ENCODE assay signal across 25 mouse cellular contexts in genomic region chr9:90757175-90757574, GRCm38 (mm10).
DNase-seq lines count a peak whose midpoint lies in the region; ATAC-seq and TF ChIP-seq lines count a peak whose summit lies in the region.
"Had no signal": no experiment of that assay in that cellular context is flagged by ENCODE, and none has a peak within 500 bp of the region (broad histone marks: within the 10 kb centered on the region; RNA-seq: fewer than 3 reads in every experiment).

No protein-coding gene starts in this region.

- WGBS in forebrain, embryonic 14.5 days: 13% methylated on average over 3 of the region's 3 CpGs
- 31% methylated on average over 3 of the region's 3 CpGs for WGBS in forebrain, embryonic 10.5 days
- whole genome bisulfite sequencing in midbrain, postnatal 0 days: 17% methylated on average over 3 of the region's 3 CpGs
- 5% methylated on average over 3 of the region's 3 CpGs for WGBS in midbrain, embryonic 13.5 days

- no peak for TF ChIP-seq CTCF in midbrain, postnatal 0 days (IDR thresholded peaks at IDR 0.05)
- TF ChIP-seq CTCF in brain, embryonic 14.5 days (IDR thresholded peaks at IDR 0.05; ENCODE audit: borderline replicate concordance, extremely low read depth, insufficient read depth, insufficient read length): no peak

- no peak overlapping the region for H3K4me3 ChIP-seq in forebrain, embryonic 14.5 days (ENCODE audit: low read depth, low read length)
- no peak overlapping the region for H3K4me3 ChIP-seq in forebrain, embryonic 10.5 days
- no peak overlapping the region for H3K4me3 ChIP-seq in midbrain, postnatal 0 days (ENCODE audit: low read depth, low read length)
- H3K4me3 ChIP-seq in midbrain, embryonic 13.5 days (replicated peaks): no peak overlapping the region
- H3K4me3 ChIP-seq: embryonic facial prominence, embryonic 10.5 days; embryonic facial prominence, embryonic 13.5 days; erythroblast, embryonic 14.5 days; heart, embryonic 12.5 days; heart, embryonic 15.5 days; hindbrain, embryonic 10.5 days; hindbrain, embryonic 13.5 days had no signal

- ATAC-seq in forebrain, embryonic 14.5 days: no peak
- no peak for ATAC-seq in midbrain, postnatal 0 days (ENCODE audit: low FRiP score)
- no peak for ATAC-seq in midbrain, embryonic 13.5 days
- ATAC-seq: activated CD4-positive, CD25-positive, alpha-beta regulatory T cell, adult 4 months; hindbrain, embryonic 16.5 days had no signal

- DNase-seq in embryo, embryonic 10 days (ENCODE audit: low spot score): peak; percentile 12
- DNase-seq in embryo, embryonic 9.5 days (ENCODE audit: extremely low spot score): no peak
- peak; percentile 19 for DNase-seq in forebrain, embryonic 14.5 days (ENCODE audit: low spot score)
- no peak for DNase-seq in forebrain, embryonic 10.5 days (ENCODE audit: extremely low spot score, low spot score)
- DNase-seq in midbrain, postnatal 0 days (ENCODE audit: low spot score): peak; percentile 3
- DNase-seq in brain, embryonic 14.5 days (ENCODE audit: low read depth): peak; percentile 29
- DNase-seq: adrenal gland, adult 8-10 months; adrenal gland, postnatal 25 days; cerebellum, adult 18-20 months; cerebellum, adult 9-10 months; cerebellum, postnatal 14 days; gastrocnemius, postnatal 25 days; heart, adult 18-20 months; heart, postnatal 10 days; heart, postnatal 36 days had no signal

- no peak for TF ChIP-seq POLR2A in brain, embryonic 14.5 days (IDR thresholded peaks at IDR 0.05; ENCODE audit: borderline replicate concordance, extremely low read depth, insufficient read depth, insufficient read length, poor library complexity, severe bottlenecking)

- no peaks in the 10 kb centered on the region for H3K27me3 ChIP-seq in forebrain, embryonic 14.5 days (replicated peaks; ENCODE audit: control insufficient read depth, insufficient read depth, low read length)
- H3K27me3 ChIP-seq in forebrain, embryonic 10.5 days (ENCODE audit: poor library complexity, severe bottlenecking): no peaks in the 10 kb centered on the region
- H3K27me3 ChIP-seq in midbrain, postnatal 0 days (ENCODE audit: insufficient read depth, low read length): no peaks in the 10 kb centered on the region
- H3K27me3 ChIP-seq in midbrain, embryonic 13.5 days: no peaks in the 10 kb centered on the region
- H3K27me3 ChIP-seq: embryonic facial prominence, embryonic 13.5 days; heart, embryonic 12.5 days; heart, embryonic 15.5 days; hindbrain, embryonic 13.5 days had no signal

- no peaks in the 10 kb centered on the region for H3K9me3 ChIP-seq in forebrain, embryonic 14.5 days (replicated peaks; ENCODE audit: control insufficient read depth, low read length)
- H3K9me3 ChIP-seq in forebrain, embryonic 10.5 days: no peaks in the 10 kb centered on the region
- H3K9me3 ChIP-seq in midbrain, postnatal 0 days (ENCODE audit: low read length): no peaks in the 10 kb centered on the region
- H3K9me3 ChIP-seq in midbrain, embryonic 13.5 days: no peaks in the 10 kb centered on the region
- H3K9me3 ChIP-seq: embryonic facial prominence, embryonic 10.5 days; embryonic facial prominence, embryonic 13.5 days; heart, embryonic 12.5 days; heart, embryonic 15.5 days; hindbrain, embryonic 10.5 days; hindbrain, embryonic 13.5 days had no signal

- H3K36me3 ChIP-seq in forebrain, embryonic 14.5 days (ENCODE audit: control insufficient read depth, insufficient read depth, low read length): no peaks in the 10 kb centered on the region
- H3K36me3 ChIP-seq in forebrain, embryonic 10.5 days (replicated peaks): no peaks in the 10 kb centered on the region
- no peaks in the 10 kb centered on the region for H3K36me3 ChIP-seq in midbrain, postnatal 0 days (ENCODE audit: insufficient read depth, low read length)
- H3K36me3 ChIP-seq in midbrain, embryonic 13.5 days: no peaks in the 10 kb centered on the region
- H3K36me3 ChIP-seq: embryonic facial prominence, embryonic 10.5 days; embryonic facial prominence, embryonic 13.5 days; heart, embryonic 12.5 days; heart, embryonic 15.5 days; hindbrain, embryonic 10.5 days; hindbrain, embryonic 13.5 days had no signal

- H3K4me2 ChIP-seq in forebrain, embryonic 14.5 days (ENCODE audit: low read length): no peak overlapping the region
- no peak overlapping the region for H3K4me2 ChIP-seq in midbrain, postnatal 0 days (ENCODE audit: low read depth, low read length, poor library complexity, severe bottlenecking)
- H3K4me2 ChIP-seq in midbrain, embryonic 13.5 days (replicated peaks): no peak overlapping the region
- H3K4me2 ChIP-seq: embryonic facial prominence, embryonic 13.5 days; heart, embryonic 12.5 days; heart, embryonic 15.5 days; hindbrain, embryonic 13.5 days had no signal

- H3K27ac ChIP-seq in forebrain, embryonic 14.5 days (ENCODE audit: low read depth, low read length): no peak overlapping the region
- no peak overlapping the region for H3K27ac ChIP-seq in forebrain, embryonic 10.5 days
- no peak overlapping the region for H3K27ac ChIP-seq in midbrain, postnatal 0 days (ENCODE audit: low read depth, low read length)
- H3K27ac ChIP-seq in midbrain, embryonic 13.5 days: no peak overlapping the region
- H3K27ac ChIP-seq: embryonic facial prominence, embryonic 10.5 days; embryonic facial prominence, embryonic 13.5 days; heart, embryonic 15.5 days; hindbrain, embryonic 10.5 days; hindbrain, embryonic 13.5 days had no signal

- no peak overlapping the region for H3K9ac ChIP-seq in forebrain, embryonic 14.5 days (ENCODE audit: low read length)
- H3K9ac ChIP-seq in midbrain, postnatal 0 days (replicated peaks; ENCODE audit: low read length, poor library complexity, severe bottlenecking): no peak overlapping the region
- no peak overlapping the region for H3K9ac ChIP-seq in midbrain, embryonic 13.5 days (replicated peaks)
- H3K9ac ChIP-seq: embryonic facial prominence, embryonic 13.5 days; heart, embryonic 12.5 days; heart, embryonic 15.5 days; hindbrain, embryonic 13.5 days had no signal

- 0 out of 2 replicates have a peak, but pooled peaks cover 4% of the 10 kb centered on the region for H3K4me1 ChIP-seq in forebrain, embryonic 14.5 days (ENCODE audit: control insufficient read depth, insufficient read depth, low read length)
- peaks cover 13% of the 10 kb centered on the region for H3K4me1 ChIP-seq in forebrain, embryonic 10.5 days
- no peaks in the 10 kb centered on the region for H3K4me1 ChIP-seq in midbrain, postnatal 0 days (ENCODE audit: insufficient read depth, low read length)
- 0 out of 2 replicates have a peak, but pooled peaks cover 4% of the 10 kb centered on the region for H3K4me1 ChIP-seq in midbrain, embryonic 13.5 days (replicated peaks)
- H3K4me1 ChIP-seq: embryonic facial prominence, embryonic 10.5 days; embryonic facial prominence, embryonic 13.5 days; heart, embryonic 12.5 days; heart, embryonic 15.5 days; hindbrain, embryonic 13.5 days had no signal

Comparison
In these comparisons a context has a peak if more than half of its experiments do, and no peak if none do; other contexts are left out.
1. DNase-seq: peak in embryo, embryonic 10 days (single experiment), forebrain, embryonic 14.5 days (single experiment), midbrain, postnatal 0 days (single experiment) and brain, embryonic 14.5 days (single experiment); none in embryo, embryonic 9.5 days (single experiment) and forebrain, embryonic 10.5 days (single experiment).